Mouse (Mus musculus) liver, embryonic 12.5 days (tissue): ENCODE measurements around the gene Tdrkh. TPM values are rescaled to one million over a fixed set of nuclear protein-coding genes. Genes with fewer than 3 reads are reported as not detected.

Source experiments
- ATAC-seq: fragments of 200-750 bp; cut with Nextera tagmentation; 2 replicates; pipeline ENCODE4 v1.8.0; 2017; ENCODE audit warnings: moderate number of reproducible peaks, mild to moderate bottlenecking, moderate library complexity
- H3K27ac ChIP-seq: fragments of 300-500 bp; sonication (generic); 2 replicates; pipeline ENCODE4 v1.5.1; 2016; ENCODE audit warnings: mild to moderate bottlenecking
- H3K27me3 ChIP-seq: fragments of 300-500 bp; sonication (generic); replicated peaks from 2 replicates; pipeline ENCODE4 v1.6.1; 2016; ENCODE audit warnings: mild to moderate bottlenecking, moderate library complexity
- H3K36me3 ChIP-seq: fragments of 300-500 bp; sonication (generic); 2 replicates; pipeline ENCODE4 v1.6.1; 2016; ENCODE audit warnings: mild to moderate bottlenecking, moderate library complexity
- H3K4me1 ChIP-seq: fragments of 300-500 bp; sonication (generic); 2 replicates; pipeline ENCODE4 v1.6.1; 2016
- H3K4me2 ChIP-seq: fragments of 300-500 bp; sonication (generic); 2 replicates; pipeline ENCODE4 v1.6.1; 2016; ENCODE audit warnings: mild to moderate bottlenecking, moderate library complexity
- H3K4me3 ChIP-seq: fragments of 300-500 bp; sonication (generic); 2 replicates; pipeline ENCODE4 v1.5.1; 2016; ENCODE audit warnings: mild to moderate bottlenecking, moderate library complexity
- H3K9ac ChIP-seq: fragments of 300-500 bp; sonication (generic); 2 replicates; pipeline ENCODE4 v1.6.1; 2016; ENCODE audit warnings: mild to moderate bottlenecking, moderate library complexity
- H3K9me3 ChIP-seq: fragments of 300-500 bp; sonication (generic); replicated peaks from 2 replicates; pipeline ENCODE4 v1.6.1; 2016; ENCODE audit warnings: mild to moderate bottlenecking, moderate library complexity
- WGBS: fragments of 180-500 bp; shearing (Covaris S2); methylation state at CpG from one replicate; pipeline ENCODE4 v1.1.7; 2016; ENCODE audit not compliant: insufficient replicate concordance; 5-methylcytosine and 5-hydroxymethylcytosine counted together
- polyA plus RNA-seq: library from polyadenylated mRNA; unstranded; fragments of >200 nt; fragmentation: Nextera tagmentation; extraction: Ambion mirVana; gene quantifications from 2 replicates; pipeline ENCODE4 v1.2.1, GENCODE M21; 2016

The Tdrkh gene
- polyA plus RNA-seq, 1 experiment from 2014 or later, result 11.1 TPM

DNA sequence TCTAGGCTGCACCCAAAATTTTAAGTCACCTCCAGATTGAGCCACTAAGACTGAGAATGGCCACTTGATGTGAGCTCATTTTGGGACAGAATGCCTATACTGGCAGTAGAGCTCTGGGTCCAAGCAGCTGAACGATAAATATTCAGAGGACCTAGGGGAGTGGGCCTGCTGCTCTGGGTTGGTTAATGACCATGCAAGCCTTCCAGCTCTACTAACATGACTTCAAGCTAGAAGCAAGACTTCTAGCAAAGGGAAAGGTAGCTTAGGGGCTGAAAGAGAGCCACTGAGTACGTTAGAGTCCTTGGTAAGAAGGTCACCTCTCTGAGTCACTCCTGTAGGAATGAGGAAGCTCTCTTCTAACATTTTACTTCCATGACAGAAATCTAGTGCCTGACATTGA lies 20.9 kb upstream of the Tdrkh start:
- Histone ChIP-seq H3K4me1 (no peaks in the 10 kb centered on the region), H3K27me3 (peaks cover 14% of the 10 kb centered on the region), H3K4me3 (no peak overlapping the region), H3K9ac (no peak overlapping the region), H3K36me3 (no peaks in the 10 kb centered on the region), H3K4me2 (no peak overlapping the region), H3K27ac (no peak overlapping the region), H3K9me3 (no peaks in the 10 kb centered on the region)
- WGBS, result 58% methylated on average over 2 of the region's 2 CpGs
- no peak for ATAC-seq

DNA sequence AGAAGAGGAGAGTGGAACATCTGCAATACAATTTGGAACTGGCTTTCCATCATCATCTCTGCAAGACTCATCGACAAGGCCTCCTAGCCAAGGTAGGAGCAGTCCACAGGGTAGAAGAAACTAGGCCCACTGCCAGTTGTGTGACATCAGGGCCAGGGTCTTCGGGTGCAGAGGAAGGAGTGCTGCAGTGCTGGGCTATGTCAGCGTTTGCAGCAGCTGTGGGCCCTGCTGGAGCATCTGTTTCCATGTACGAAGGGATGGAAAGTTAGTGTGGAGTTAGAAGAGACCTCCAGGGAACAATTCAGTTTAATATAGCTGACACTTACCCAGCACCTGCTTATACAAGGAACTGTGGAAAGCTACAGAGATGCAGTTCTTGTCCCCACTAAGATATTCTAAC lies 20.0 kb upstream of the Tdrkh start:
- ATAC-seq, result no peak
- H3K27ac ChIP-seq, result no peak overlapping the region
- no peaks in the 10 kb centered on the region for H3K9me3 ChIP-seq
- no peak overlapping the region for H3K4me2 ChIP-seq
- WGBS, result 63% methylated on average over 4 of the region's 4 CpGs
- no peak overlapping the region for H3K9ac ChIP-seq
- no peaks in the 10 kb centered on the region for H3K4me1 ChIP-seq
- no peaks in the 10 kb centered on the region for H3K36me3 ChIP-seq
- no peak overlapping the region for H3K4me3 ChIP-seq
- H3K27me3 ChIP-seq, result peaks cover 23% of the 10 kb centered on the region

DNA sequence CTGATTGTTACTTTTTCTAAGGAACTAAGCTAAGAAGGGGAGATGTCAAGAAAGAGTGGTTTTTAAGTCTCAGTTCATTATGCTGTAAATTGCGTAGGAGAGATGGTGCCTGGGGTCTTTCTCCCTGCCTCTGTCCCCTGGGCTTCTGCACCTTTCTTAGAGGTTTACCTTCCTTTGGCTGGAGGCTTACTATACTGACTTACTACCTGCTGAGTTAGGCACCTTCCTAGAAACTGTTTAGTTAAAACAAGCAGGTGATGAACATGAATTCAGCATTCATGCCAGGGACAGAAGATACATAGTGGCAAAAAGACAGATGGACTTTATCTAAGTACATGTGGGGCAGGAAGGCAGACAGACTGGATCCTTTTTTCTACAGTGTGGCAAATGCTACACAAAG lies 16.7 kb upstream of the Tdrkh start:
- Histone ChIP-seq H3K27ac (no peak overlapping the region), H3K4me2 (no peak overlapping the region), H3K9ac (no peak overlapping the region), H3K9me3 (no peaks in the 10 kb centered on the region), H3K27me3 (peaks cover 51% of the 10 kb centered on the region), H3K4me1 (no peaks in the 10 kb centered on the region), H3K4me3 (no peak overlapping the region), H3K36me3 (no peaks in the 10 kb centered on the region)
- no peak for ATAC-seq
- WGBS, result 73% methylated on average over 1 of the region's 1 CpGs

DNA sequence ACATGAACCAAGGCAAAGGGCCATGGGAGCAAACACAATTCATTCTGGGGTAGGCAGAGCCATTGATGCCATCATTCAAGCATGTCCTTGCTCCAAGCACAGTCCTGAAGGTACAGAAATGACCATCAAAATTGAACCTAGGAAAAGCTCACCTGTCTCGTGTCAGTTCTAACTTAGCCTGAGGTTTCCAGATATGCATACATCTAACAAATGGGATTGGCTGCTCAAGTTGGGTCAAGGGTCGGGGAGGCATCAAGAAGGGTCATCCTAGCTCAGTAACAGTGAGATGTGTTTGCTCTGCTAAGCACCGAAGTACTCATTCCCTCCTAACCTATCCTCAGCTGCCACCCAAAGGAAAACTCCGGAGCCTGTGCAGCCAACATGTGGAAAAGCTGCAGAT lies 16.2 kb upstream of the Tdrkh start:
- no peak overlapping the region for H3K4me3 ChIP-seq
- no peak for ATAC-seq
- 62% methylated on average over 4 of the region's 4 CpGs for WGBS
- no peaks in the 10 kb centered on the region for H3K36me3 ChIP-seq
- no peak overlapping the region for H3K27ac ChIP-seq
- H3K4me2 ChIP-seq, result no peak overlapping the region
- no peak overlapping the region for H3K9ac ChIP-seq
- peaks cover 56% of the 10 kb centered on the region for H3K27me3 ChIP-seq
- H3K9me3 ChIP-seq, result no peaks in the 10 kb centered on the region
- no peaks in the 10 kb centered on the region for H3K4me1 ChIP-seq

GRCm38 (mm10) chr3:94398217-94398616 lies 14.9 kb upstream of the Tdrkh start, which contains the start of gene Lingo4:
Gene Lingo4 (plus strand): TSS chr3:94398517.
- Histone ChIP-seq H3K4me2 (peak within 1 kb of the TSS; percentile 29; the same call in 1 of the 2 replicates), H3K9me3 (no peaks in the 10 kb centered on the region), H3K36me3 (no peaks in the 10 kb centered on the region), H3K4me3 (no peak within 1 kb of the TSS), H3K4me1 (no peaks in the 10 kb centered on the region), H3K9ac (no peak within 1 kb of the TSS), H3K27ac (no peak within 1 kb of the TSS), H3K27me3 (peaks cover 70% of the 10 kb centered on the region)
- no peak for ATAC-seq
- WGBS, result 54% methylated on average over 6 of the region's 6 CpGs

DNA sequence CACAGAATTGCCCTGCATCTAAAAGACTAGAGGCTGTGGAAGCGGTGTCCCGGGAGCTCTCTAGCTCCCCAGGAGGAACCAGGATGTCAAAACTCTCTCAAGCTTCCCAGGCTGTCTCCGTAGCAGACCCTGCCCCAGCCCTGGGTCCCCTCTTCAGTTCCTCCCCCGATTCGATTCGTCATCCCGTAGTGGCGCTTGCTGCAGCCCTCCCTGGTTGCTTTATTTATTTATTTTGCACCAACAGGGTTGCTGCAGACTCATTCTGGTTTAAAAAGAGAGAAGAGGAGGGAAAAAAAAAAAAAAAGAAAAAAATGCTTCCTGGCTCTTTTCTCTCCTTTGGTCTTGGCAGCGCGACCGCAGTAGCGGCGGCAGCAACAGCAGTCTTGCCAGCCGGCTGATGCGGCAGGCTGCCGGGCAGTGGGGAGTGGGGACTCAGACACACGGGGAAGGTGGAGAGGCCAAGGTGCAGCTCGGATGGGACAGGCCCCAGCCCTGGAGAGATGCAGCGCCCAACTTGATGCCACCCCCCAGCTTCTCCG lies 14.1 kb upstream of the Tdrkh start:
- 7% methylated on average over 20 of the region's 20 CpGs for WGBS
- H3K9ac ChIP-seq, result no peak overlapping the region
- peak overlapping the region; percentile 29; the same call in 1 of the 2 replicates for H3K4me2 ChIP-seq
- H3K27me3 ChIP-seq, result peaks cover 78% of the 10 kb centered on the region
- no peak overlapping the region for H3K27ac ChIP-seq
- no peaks in the 10 kb centered on the region for H3K36me3 ChIP-seq
- no peak overlapping the region for H3K4me3 ChIP-seq
- ATAC-seq, result no peak
- no peaks in the 10 kb centered on the region for H3K4me1 ChIP-seq
- no peaks in the 10 kb centered on the region for H3K9me3 ChIP-seq

DNA sequence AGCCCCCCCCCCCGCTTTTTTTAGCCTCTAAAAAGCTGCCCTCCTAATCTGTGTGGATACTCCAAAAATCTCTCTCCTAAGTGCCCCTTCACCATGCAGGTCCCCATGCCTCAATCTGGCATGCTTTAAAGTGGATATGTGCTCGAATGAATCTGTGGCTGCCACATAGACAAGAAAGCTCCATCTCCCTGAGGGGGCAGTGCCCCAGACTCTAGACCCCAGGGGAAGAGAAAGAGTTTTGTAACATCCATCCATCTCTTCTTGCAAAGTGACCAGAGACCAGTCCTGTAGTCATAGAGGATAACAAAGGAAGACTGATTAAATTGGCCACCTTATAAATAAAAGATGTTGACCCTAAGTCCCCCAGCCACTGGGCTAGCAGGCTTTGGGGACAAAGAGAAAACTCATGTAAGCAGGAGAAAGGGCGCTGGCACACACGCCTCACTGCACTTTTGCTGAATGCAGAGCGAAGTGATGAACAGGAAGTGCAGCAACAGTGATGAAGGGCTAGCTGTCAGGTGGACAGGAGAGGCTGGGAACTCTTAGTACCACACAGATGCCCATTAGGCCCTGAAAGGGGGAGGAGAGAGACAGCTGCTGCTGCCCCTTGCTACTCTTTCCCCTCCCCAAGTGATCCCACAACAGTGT lies 13.3 kb upstream of the Tdrkh start:
- Histone ChIP-seq H3K27me3 (peaks cover 85% of the 10 kb centered on the region), H3K4me2 (no peak overlapping the region)
- no peak for ATAC-seq

DNA sequence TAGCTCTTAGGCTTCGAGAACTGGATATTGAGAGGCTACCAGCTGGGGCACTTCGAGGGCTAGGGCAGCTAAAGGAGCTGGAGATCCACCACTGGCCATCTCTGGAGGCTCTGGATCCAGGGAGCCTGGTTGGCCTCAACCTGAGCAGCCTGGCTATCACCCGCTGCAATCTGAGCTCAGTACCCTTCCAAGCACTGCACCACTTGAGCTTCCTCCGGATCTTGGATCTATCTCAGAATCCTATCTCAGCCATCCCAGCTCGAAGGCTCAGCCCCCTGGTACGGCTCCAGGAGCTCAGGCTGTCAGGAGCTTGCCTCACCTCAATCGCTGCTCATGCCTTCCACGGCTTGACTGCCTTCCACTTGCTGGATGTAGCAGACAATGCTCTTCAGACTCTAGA lies 10.6 kb upstream of the Tdrkh start:
- no peak overlapping the region for H3K27ac ChIP-seq
- 41% methylated on average over 8 of the region's 8 CpGs for WGBS
- ATAC-seq, result 0 out of 2 replicates have a peak, but pooled peaks have one; percentile 15
- H3K27me3 ChIP-seq, result peaks cover 88% of the 10 kb centered on the region
- no peak overlapping the region for H3K4me2 ChIP-seq
- no peak overlapping the region for H3K4me3 ChIP-seq
- H3K36me3 ChIP-seq, result no peaks in the 10 kb centered on the region
- H3K9me3 ChIP-seq, result no peaks in the 10 kb centered on the region
- H3K4me1 ChIP-seq, result no peaks in the 10 kb centered on the region
- no peak overlapping the region for H3K9ac ChIP-seq

More for the DNA sequence above, 13.3 kb upstream of the Tdrkh start:
- H3K4me1 ChIP-seq, result no peaks in the 10 kb centered on the region
- H3K36me3 ChIP-seq, result no peaks in the 10 kb centered on the region
- H3K9me3 ChIP-seq, result no peaks in the 10 kb centered on the region
- H3K4me3 ChIP-seq, result no peak overlapping the region
- H3K9ac ChIP-seq, result no peak overlapping the region
- 34% methylated on average over 5 of the region's 5 CpGs for WGBS
- H3K27ac ChIP-seq, result no peak overlapping the region

- H3K9ac ChIP-seq, result no peak overlapping the region
- no peak overlapping the region for H3K4me3 ChIP-seq
- H3K4me2 ChIP-seq, result no peak overlapping the region
- ATAC-seq, result no peak
- H3K36me3 ChIP-seq, result no peaks in the 10 kb centered on the region
- no peak overlapping the region for H3K27ac ChIP-seq
- WGBS, result 22% methylated on average over 7 of the region's 7 CpGs
- peaks cover 68% of the 10 kb centered on the region for H3K27me3 ChIP-seq
- no peaks in the 10 kb centered on the region for H3K9me3 ChIP-seq
- H3K4me1 ChIP-seq, result no peaks in the 10 kb centered on the region
Measured at GRCm38 (mm10) chr3:94404366-94405054, 8.6 kb upstream of the Tdrkh start.

DNA sequence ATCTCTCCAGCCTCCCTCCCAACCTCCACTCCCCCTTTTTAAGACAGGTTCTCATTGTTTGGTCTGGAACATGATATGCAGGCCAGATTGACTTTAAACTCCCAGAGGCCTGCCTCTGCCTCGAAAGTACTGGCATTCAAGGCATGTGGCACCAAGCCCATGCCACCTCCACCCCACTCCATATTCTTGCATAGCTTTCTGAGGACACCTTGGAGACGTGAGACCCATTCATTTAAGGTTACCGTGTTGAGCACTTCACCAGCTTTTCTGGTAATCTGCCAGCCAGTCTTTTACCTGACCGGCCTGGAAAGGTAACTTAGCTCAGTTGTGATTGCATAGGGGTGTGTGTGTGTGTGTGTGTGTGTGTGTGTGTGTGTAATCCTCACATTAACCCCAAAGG lies 7.5 kb upstream of the Tdrkh start:
- Histone ChIP-seq H3K4me2 (no peak overlapping the region), H3K4me1 (no peaks in the 10 kb centered on the region), H3K9ac (no peak overlapping the region), H3K36me3 (no peaks in the 10 kb centered on the region), H3K4me3 (no peak overlapping the region), H3K9me3 (no peaks in the 10 kb centered on the region), H3K27me3 (peaks cover 59% of the 10 kb centered on the region), H3K27ac (no peak overlapping the region)
- 59% methylated on average over 4 of the region's 4 CpGs for WGBS
- ATAC-seq, result no peak

DNA sequence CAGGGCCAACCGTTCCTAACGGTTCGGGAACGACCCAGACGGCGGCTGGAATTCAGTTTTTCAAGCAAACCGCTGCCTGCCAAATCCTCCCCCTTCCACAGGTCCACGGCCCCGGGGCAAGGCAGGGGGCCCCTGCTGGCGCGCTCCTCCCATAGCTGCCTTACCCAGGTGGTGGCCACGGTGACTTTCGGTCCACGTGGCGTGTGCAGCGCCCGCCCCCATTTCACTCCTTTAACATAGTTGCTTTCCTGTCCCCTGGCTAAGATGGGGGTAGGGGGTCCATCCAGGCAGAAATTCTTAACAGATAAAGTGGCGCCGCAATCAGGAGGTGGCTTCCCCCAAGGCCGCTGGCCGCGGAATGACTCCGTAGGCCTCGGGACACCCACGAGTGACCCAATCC lies 543 bp upstream of the Tdrkh start:
- 9% methylated on average over 25 of the region's 25 CpGs for WGBS
- ATAC-seq, result peak; percentile 36
- Histone ChIP-seq H3K36me3 (no peaks in the 10 kb centered on the region), H3K27me3 (peaks cover 26% of the 10 kb centered on the region), H3K9ac (peak overlapping the region; percentile 53), H3K27ac (no peak overlapping the region), H3K4me2 (peak overlapping the region; percentile 74), H3K4me3 (peak overlapping the region; percentile 50), H3K9me3 (no peaks in the 10 kb centered on the region), H3K4me1 (peaks cover 15% of the 10 kb centered on the region)

GRCm38 (mm10) chr3:94430980-94431379 lies 17.9 kb downstream of the Tdrkh start:
- H3K27ac ChIP-seq, result no peak overlapping the region
- no peaks in the 10 kb centered on the region for H3K9me3 ChIP-seq
- H3K36me3 ChIP-seq, result no peaks in the 10 kb centered on the region
- H3K4me2 ChIP-seq, result no peak overlapping the region
- ATAC-seq, result no peak
- H3K4me1 ChIP-seq, result no peaks in the 10 kb centered on the region
- no peaks in the 10 kb centered on the region for H3K27me3 ChIP-seq
- no peak overlapping the region for H3K9ac ChIP-seq
- 12% methylated on average over 2 of the region's 2 CpGs for WGBS
- H3K4me3 ChIP-seq, result no peak overlapping the region
